Mouse (Mus musculus) kidney, postnatal 14 days (tissue): ENCODE measurements around the gene Apcs.
A peak's percentile ranks its signal among the peaks of the same experiment; 100 is the strongest.

Source experiments
- DNase-seq: peaks from one replicate; pipeline ENCODE4 v3.0.0; 2022; ENCODE audit warnings: mixed read lengths

Gene Apcs

DNA sequence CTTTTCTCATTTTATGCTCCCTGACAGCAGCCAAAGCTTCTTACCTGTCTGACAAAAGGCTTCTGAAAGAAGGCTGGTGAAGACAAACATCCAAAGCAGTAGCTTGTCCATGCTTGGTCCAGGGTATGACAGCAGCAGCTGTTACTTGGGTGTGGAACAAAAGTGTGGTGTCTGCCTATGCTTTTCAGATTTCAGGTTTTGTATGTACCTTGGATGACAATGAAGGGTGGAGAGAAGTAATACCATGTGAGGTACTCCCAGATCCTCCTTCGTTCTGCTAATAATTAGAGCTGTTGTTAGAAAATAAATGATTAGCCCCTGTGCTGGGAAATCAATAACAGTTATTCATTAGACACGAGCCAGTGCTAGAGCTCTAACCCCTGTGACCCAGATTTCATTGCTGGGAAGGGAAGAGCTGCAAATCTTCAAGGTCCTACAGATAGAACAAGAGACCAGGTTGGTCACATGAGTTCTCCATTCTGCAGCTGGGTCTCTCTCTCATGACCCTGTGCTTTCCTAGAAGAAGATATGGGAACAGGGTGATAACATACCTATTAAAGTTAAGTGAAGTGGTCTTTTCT lies at the start of gene Apcs:
TSS of gene Apcs (minus strand) at position 265 of the 581 bp plus-strand sequence.
- peak; percentile 2 for DNase-seq

DNA sequence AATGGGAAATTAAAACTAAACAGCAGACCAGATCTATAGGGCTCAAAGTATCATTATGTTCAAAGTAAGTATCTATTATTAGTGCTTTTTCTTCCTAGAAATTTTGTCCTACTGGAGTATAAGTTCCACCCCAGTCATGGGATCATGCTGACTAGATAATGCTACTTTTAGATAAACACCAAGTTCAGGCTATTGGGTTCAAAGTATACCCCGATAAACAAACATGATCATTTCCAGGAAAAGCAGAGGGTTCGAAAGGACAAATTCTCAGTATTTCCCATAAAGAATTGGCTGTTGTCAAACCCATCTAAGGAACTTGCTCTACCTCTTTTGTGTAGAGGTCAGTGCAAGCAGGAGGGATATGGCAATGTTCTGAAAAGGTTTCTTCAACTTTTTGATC lies 37.4 kb upstream of the Apcs start:
- no peak for DNase-seq

DNA sequence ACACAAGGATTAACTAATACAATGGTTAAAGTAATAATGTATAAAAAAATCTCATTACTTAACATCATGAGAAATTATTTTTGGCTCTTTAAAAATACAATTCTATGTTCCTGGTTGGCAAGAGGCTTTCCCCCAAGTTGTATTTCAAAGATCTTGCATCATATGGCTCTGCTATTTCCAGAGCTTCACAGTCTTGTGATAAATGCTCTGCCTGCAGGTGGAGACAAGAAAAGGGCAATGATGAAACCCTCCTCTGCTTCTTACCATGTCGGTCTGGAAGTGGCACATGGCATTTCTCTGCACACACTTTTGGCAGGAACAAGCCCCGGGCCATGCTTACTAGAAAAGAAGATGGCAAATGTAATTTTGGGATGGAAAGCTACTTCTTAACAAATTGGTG lies 23.6 kb upstream of the Apcs start:
- no peak for DNase-seq

DNA sequence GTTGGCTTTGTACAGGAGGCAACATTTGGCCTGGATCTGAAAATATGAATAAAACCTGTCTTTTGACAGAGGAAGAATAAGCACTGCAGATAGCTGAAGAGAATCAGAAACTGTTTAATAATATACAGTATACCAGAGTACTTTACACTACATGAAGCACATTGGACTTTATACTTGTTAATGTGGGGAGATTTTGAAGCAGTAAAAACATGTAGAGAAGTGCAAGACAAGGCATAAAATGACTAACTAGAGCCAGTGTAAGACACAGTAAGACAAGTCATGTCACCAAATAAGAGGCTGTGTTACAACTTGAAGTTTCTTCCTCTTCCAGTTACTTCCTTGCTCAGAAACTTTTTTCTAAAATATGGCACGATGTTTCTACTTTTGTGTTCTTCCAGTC lies 22.3 kb upstream of the Apcs start:
- no peak for DNase-seq

DNA sequence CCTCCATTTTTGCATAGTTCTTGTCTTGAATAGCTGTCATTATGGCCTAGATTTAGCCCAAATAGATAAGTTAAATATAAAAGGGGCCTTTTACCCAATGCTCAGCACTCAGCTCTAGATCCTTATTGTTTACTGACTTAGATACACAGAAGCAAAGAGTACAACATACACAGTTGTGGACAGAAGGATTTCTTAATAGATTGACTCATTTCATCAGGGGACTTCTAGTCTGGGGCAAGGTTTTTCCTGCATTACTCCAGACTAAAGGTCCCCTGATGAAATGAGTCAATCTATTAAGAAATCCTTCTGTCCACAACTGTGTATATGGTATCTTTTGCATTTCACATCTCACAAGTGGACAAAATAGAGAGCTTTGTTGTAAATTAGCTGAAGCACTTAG lies 8.5 kb upstream of the Apcs start:
- DNase-seq = no peak

DNA sequence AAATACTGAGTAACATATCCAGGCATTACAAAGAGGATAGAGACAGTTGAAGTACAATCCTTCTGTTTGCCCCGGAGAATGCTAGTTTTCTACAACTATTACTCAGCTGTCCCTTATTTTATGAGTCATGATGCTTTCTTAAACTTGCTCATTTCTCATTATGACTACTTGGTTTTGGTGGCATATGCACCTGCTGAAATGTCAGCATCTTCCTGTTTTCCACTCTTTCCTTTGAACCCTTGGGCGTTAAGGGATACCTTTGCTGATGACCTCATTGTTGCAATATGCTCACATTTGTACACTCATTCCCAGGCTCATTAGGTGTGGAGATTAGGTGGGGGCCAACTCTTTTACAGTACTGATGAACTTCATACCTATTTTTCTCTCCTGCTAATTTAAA lies 594 bp upstream of the Apcs start:
- no peak for DNase-seq

DNA sequence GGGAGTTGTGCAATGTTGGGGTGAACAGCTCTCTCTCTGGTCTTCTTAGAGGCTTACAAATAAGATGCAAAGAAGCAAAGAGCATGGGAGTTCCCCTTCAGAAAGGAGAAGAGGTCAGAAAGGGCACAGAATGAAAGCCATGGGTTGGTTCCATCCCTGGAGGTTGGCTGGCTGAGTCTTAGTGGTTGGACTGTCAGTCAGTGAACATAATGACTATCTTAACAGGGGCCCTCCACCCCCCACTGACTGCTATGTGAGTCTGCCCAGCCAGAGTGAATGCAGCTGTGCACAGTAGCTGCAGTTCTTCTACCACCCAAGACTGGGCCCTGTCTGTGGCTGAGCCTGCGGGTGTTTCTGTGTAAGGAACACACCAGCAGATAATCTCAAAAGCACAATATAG lies 18.2 kb downstream of the Apcs start:
- DNase-seq = no peak

DNA sequence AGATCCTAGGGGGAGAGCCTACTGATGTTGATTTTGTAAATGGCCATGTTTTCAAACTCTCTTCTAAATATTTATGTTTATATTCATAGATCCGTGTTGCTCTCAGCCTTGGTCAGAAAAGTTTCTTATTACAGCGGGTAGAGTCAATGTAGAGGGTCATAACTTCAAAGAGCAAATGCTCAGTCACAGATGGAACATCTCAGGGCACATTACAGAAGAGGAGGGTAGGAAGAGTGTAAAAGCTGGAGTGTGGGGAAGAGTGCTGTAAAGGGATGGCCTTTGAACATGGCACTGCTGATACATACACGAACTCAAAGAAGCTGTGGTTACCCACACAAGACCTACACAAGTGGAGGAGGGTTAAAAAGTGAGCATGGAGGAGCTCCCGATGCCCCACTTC lies 19.6 kb downstream of the Apcs start:
- DNase-seq = no peak

DNA sequence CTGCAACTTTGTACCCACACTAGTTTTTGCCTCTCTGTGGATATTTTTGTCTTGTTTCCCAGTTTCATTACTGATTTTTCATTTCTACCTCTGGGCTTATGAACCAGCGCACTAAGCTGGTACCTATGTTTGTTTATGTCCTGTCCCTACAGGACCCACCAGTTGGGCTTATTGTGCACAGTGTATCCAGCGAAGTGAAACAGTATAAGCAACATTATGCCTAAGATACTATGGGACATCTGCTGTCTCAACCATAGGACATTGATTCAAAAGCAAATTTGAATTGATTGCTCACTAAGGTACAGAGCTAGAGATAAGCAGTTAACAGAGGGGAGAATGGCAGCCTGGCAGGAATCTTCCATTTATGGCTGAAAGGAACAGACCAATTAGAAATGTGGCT lies 46.7 kb downstream of the Apcs start:
- DNase-seq = no peak

DNA sequence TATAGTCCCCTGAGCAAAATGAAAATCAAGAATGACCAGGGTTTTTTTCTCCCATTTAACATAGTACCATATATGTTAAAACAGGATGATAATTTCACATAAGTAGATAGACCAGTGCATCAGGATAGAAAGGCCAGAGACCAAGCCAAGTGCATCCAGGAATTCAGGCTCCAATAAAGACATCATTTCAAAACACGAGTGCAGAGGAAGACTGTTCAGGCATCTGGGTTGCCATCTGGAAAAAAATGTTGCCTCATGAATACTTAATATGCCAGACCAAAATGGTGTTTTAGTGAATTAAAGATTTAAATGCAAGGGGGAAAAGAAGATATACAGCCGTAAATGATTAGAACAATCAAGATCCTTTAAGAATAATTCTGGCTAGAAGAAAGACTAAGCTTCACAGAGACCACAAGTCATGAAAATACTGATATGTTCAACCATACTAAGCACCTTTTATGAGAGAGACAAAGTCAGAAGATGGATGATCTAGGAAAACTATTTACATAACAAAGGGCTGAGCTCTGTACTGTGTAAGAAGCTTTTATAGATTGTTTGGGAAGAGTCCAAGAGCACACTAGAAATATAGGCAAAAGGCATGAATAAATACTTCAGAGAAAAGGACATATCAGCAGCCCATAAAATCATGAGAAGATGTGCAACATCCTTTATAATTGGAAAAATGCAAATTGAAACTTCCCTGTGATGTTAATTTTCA lies 47.6 kb downstream of the Apcs start:
- no peak for DNase-seq
